Mouse (Mus musculus) kidney, postnatal 25 days (tissue): ENCODE data around the gene Dlg5.

Source experiments
- DNase-seq, 2 experiments: peaks; one replicate each; pipeline ENCODE4 v3.0.0; 2021; ENCODE audit warnings: mixed read lengths in 2 of 2

Gene Dlg5

DNA sequence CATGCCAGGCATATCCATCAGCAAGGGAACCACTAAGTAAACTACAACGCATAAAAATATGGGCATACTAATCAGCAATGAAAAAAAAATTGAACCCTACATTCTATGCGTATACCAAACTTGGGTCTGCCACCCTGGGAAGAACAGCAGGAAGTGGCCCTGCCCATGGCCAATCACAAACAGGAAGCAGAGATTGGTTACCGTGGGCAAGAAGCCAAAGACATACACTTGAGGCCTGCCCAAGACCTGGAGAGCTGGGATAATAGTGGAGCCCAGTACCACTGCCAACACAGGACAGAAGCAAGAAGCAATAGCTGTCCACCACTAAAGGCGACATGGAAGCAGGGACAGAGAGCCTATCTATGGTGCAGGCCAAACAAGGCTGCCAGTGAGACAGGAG lies 146.9 kb downstream of the Dlg5 start:
- no peak for DNase-seq

DNA sequence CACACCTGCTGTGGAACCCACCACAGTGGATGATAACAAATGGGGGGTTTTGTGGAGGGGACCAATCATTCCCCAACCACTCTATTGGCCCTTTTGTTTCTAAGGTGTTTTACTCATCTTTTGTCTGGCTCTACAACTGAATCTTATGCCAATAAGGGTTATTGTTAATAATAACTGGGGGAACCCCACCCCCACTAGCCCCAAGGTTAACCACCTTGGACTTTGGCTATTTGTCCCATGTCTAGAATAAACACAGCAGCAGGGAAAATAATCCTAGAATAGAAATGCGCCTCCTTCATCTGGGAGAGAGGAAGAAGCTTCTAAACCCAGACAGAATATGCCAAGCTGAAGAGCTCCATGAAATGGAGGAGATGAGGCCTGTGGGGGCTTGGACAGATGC lies 151.1 kb downstream of the Dlg5 start:
- DNase-seq: no peak

DNA sequence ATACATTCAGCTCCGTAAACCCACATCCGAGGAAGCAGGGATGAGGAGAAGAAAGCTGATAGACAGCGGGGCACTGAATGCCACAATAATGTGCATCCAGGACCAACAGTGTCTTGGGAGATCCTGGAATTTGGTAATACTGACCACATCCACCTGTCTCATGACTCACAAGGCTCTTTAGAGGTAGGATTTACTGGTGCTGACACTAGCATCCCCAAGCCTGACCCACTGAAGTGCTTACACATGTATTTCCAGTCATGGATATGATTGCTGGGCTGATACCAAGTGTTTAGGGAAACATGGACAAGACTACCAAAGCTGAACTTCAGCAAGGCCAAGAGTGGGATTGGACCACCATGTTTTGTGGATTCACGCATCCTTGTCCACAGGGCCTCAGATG lies 152.5 kb downstream of the Dlg5 start:
- DNase-seq: no peak

DNA sequence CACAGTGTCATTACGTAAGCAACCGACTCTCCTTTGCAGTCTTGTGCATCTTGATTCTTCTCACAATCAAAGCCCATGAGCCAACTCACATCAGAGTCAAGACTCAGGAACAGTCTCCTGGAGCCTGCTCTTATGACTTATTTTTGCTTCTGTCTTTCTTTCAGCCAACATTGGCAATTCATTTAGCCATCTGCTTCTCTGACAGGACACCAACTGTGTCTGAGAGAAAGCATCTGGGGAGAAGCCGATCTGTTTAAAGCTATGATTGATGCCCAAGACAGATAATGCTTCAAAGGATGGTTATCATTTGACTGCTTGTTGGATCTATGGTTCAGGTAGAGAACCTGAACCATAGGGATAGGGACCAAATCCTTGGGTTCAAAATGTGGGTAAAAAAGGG lies 153.3 kb downstream of the Dlg5 start:
- DNase-seq: no peak

DNA sequence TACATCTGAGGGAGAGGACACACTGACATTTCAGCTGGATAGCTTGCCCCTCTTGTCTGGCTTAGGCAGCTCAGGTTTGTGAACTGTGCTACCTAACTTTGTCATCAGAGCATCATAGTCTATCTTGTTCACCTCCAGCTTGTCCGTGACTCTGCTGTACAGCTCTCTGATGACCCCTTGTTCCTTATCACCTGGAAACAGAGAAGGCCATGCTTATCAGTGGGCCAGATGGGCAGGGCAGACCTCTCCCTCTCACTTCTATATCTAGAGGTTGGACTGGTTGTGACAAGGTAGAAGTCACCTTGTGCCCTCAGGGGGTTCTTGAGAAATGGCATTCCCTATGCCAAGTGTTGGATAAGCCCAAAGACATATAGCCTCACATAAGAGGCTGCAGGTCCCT lies 154.9 kb downstream of the Dlg5 start:
- no peak for DNase-seq

DNA sequence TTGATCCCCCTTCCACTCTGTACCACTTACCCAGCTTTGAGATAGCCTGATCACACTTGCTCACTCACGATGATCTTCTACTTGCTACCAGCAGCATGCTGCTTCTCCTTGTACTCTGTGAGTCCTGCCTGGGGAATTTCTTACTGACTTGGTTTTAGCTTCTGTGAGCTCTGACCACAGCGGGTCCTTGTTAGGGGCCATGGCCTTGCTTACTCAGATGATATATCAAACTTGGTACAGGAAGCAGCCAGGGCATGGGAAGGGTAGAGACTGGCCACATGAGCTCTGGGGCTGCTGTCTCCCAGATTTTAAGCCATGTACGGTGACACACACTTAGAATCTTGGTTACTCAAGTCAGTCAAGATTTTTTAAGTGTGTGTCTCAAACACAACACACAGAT lies 156.5 kb downstream of the Dlg5 start:
- DNase-seq: no peak

DNA sequence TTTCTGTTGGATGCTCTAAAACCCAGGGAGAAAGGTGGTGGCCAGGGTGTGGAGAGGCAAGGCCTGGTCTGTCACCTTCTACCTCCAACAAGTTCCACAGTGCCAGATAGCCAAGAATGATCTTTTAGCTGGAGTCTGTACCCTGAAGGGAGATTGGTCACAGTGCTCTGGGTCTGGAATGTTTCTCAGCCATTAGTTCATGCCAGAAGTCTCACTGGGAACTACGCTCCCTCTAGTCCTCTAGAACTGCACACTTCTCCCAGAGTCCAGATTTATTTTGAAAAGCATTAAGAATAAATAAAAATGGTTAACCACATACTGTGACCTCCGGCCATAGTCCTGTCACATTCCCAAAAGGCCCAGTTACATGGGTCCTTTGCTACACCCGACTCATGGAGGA lies 158.3 kb downstream of the Dlg5 start:
- no peak for DNase-seq

DNA sequence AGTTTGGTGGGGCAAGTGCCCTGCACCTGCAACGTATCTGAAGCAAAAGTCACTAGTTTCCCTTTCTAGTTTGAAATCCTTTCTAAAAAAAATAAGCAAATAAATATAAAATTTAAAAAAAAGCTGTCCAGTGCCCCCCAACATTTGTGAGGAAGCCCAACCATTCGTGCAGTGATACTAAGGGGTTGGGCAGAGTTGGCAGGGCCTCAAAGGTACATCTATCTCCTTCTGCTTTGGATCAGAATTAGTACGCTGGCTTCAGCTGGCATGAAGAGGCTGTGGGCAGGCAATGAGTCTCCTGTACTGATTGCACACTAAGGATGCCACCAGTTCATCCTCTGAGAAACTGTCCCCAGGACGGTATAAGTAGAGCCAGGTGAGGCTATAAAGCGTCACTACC lies 159.2 kb downstream of the Dlg5 start:
- DNase-seq: no peak
